Mouse (Mus musculus) kidney, postnatal 0 days (tissue): ENCODE results near the gene Mog. TPM values are rescaled to one million over a fixed set of nuclear protein-coding genes. Genes with fewer than 3 reads are reported as not detected.

ENCODE experiments used
- ATAC-seq: fragments of 200-750 bp; cut with Nextera tagmentation; replicated peaks from 2 replicates; pipeline ENCODE4 v1.8.0; 2017; ENCODE audit warnings: low read depth, moderate number of reproducible peaks, moderate TSS enrichment, moderate library complexity; ENCODE audit not compliant: low FRiP score
- DNase-seq: peaks from one replicate; pipeline ENCODE4 v3.0.0-alpha.2; 2016; ENCODE audit warnings: low spot score
- H3K27ac ChIP-seq: fragments of 300-500 bp; sonication (generic); 2 replicates; pipeline ENCODE4 v1.5.1; 2014; ENCODE audit warnings: mild to moderate bottlenecking
- H3K27me3 ChIP-seq: fragments of 300-500 bp; sonication (generic); 2 replicates; pipeline ENCODE4 v1.6.1; 2014; ENCODE audit warnings: low read length, mixed read lengths; ENCODE audit not compliant: insufficient read depth
- H3K36me3 ChIP-seq: fragments of 300-500 bp; sonication (generic); 2 replicates; pipeline ENCODE4 v1.6.1; 2014; ENCODE audit warnings: low read length, mixed read lengths; ENCODE audit not compliant: insufficient read depth
- H3K4me1 ChIP-seq: fragments of 300-500 bp; sonication (generic); replicated peaks from 2 replicates; pipeline ENCODE4 v1.6.1; 2014; ENCODE audit warnings: antibody characterized with exemption, low read length, mixed read lengths; ENCODE audit not compliant: insufficient read depth
- H3K4me2 ChIP-seq: fragments of 300-500 bp; sonication (generic); 2 replicates; pipeline ENCODE4 v1.6.1; 2014; ENCODE audit warnings: mild to moderate bottlenecking, low read length, moderate library complexity, mixed read lengths
- H3K4me3 ChIP-seq: fragments of 300-500 bp; sonication (generic); replicated peaks from 2 replicates; pipeline ENCODE4 v1.5.1; 2014; ENCODE audit warnings: low read depth, low read length
- H3K9ac ChIP-seq: fragments of 300-500 bp; sonication (generic); 2 replicates; pipeline ENCODE4 v1.6.1; 2014; ENCODE audit warnings: low read depth, low read length
- H3K9me3 ChIP-seq: fragments of 300-500 bp; sonication (generic); replicated peaks from 2 replicates; pipeline ENCODE4 v1.6.1; 2016; ENCODE audit warnings: low read length, inconsistent platforms, mixed read lengths
- CTCF ChIP-seq: IDR thresholded peaks from 2 replicates; pipeline ENCODE4 v1.5.1; 2016; ENCODE audit warnings: antibody characterized with exemption, low read depth, mild to moderate bottlenecking, moderate library complexity
- WGBS: fragments of 180-500 bp; shearing (Covaris S2); extraction: QIAGEN DNeasy Blood & Tissue Kit; methylation state at CpG from one replicate; pipeline ENCODE4 v1.1.7; 2014; 5-methylcytosine and 5-hydroxymethylcytosine counted together
- polyA plus RNA-seq: library from polyadenylated mRNA; unstranded; fragments of >200 nt; fragmentation: Nextera tagmentation; extraction: Ambion mirVana; gene quantifications from 2 replicates; pipeline ENCODE4 v1.2.1, GENCODE M21; 2015

Gene Mog
- polyA plus RNA-seq, 1 experiment from 2014 or later: not detected

DNA sequence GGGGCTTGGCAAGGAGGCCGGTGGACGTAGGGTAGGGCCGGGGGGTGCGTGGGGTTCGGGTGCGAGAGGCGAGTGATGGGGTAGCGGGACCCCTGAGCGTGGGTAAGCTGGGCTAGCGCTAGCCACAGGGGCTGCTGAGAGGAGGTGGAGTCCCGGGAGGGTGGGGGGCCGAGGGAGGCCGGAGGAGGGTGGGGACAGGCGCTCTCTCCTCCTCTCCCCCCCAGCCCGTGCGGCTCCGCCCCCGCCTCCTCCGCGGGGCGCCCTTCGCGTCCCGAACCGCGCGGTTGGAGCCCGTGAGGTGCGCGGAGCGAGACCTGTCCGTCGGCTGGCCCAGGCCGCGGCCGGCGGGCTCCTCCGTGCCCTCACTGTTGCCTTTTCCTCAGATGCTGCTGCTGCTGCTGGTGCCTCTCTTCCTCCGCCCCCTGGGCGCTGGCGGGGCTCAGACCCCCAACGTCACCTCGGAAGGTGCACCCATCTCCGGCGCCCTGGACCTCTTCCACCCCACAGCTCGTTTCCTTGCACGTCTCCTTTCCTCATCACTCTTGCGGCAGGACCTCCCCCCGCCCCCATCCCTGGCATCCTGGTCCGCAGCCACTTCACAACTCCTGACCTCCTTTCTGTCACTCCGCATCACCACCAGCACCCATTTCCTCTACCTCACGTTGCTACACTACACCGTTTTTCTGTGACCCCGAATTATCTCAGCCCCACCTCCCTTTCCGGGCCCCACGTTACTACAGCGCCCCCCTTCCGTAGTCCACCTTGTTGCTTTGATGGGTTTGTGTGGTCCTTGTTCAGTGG, 23.3 kb upstream of the Mog start:
- Histone ChIP-seq H3K27me3 (no peaks in the 10 kb centered on the region), H3K4me2 (peak overlapping the region; percentile 86), H3K36me3 (no peaks in the 10 kb centered on the region), H3K4me1 (peaks cover 15% of the 10 kb centered on the region; the same call in 1 of the 2 replicates), H3K9ac (peak overlapping the region; percentile 88), H3K4me3 (peak overlapping the region; percentile 93), H3K9me3 (no peaks in the 10 kb centered on the region), H3K27ac (peak overlapping the region; percentile 68; the same call in 1 of the 2 replicates)
- peak; percentile 59 for DNase-seq
- peak; percentile 30; the same call in 1 of the 2 replicates for TF ChIP-seq CTCF
- ATAC-seq: peak; percentile 30
- under 1% methylated on average over 27 of the region's 58 CpGs for WGBS

DNA sequence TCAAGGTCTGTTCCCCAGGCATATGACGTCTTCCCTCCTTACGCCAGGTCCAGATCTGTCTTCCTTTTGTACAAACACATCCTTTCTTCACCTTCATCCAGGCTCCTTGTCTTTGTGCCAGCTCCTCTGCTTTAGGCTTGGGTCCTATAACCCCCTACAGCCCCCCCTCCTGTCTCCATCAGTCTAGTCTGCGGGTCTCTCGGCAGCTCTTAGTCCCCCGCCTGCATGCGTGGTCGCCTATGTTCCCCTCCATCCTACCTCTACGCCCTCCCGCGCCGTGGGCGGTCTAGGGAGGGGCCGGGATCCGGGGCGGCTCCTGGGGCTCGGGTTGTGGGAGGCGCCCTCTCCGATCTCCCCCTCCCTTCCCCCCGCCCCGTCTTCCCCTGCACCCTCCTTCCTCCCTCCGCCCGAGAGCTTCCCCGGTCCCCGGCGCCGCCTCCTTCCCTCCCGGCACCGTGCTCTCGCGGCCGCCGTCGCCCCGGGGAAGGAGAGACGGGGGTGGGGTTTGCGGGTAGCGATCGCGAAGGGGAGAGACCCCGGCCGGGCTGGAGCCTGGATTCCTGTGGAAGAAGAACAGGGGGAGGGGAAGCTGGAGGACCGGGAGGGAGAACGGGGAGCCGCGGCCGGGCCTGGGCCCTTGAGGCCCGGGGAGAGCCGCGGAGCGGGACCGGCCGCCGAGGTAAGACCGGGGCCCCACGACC, 22.6 kb upstream of the Mog start, which contains the start of gene Gabbr1:
Gene Gabbr1, plus strand, starts transcription at position 356 of the 701 bp plus-strand sequence.
- WGBS: under 1% methylated on average over 41 of the region's 55 CpGs
- Histone ChIP-seq H3K4me1 (peaks cover 15% of the 10 kb centered on the region; the same call in 1 of the 2 replicates), H3K9ac (peak within 1 kb of the TSS; percentile 88), H3K36me3 (no peaks in the 10 kb centered on the region), H3K27me3 (no peaks in the 10 kb centered on the region), H3K4me3 (peak within 1 kb of the TSS; percentile 93), H3K4me2 (peak within 1 kb of the TSS; percentile 86), H3K27ac (peak within 1 kb of the TSS; percentile 68; the same call in 1 of the 2 replicates), H3K9me3 (no peaks in the 10 kb centered on the region)
- TF ChIP-seq CTCF: no peak
- DNase-seq: peak; percentile 89
- peak; percentile 85 for ATAC-seq

DNA sequence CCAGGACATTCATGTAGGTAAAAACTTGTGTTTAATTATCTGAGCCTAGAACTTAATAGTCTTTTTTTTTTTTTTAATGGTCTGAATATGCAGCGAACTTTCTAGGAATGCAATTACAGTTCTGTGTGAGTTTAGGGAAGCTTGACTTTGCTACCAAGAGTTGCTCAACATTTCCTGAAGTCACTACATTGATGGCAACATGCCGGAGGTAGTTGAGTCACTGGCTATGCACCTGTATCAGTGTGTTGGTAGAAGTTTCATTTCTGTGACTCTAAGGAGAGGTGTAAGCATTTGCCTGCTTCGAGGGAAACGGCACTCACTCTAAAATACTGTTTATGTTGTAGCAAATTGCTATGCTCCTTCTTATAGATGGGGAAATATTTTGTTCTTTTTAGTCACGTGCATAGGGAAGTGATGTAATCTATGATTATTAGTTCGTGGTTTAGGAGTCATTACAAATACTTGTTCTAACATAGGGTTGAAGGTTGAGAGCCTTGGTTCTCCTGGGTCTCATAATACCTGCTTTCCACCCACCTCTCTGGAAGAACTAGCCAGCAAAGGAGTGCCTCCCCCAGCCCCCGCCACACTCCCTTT, 21.6 kb upstream of the Mog start:
- H3K27me3 ChIP-seq: no peaks in the 10 kb centered on the region
- H3K4me3 ChIP-seq: no peak overlapping the region; the same call in 1 of the 2 replicates
- H3K36me3 ChIP-seq: no peaks in the 10 kb centered on the region
- peaks cover 10% of the 10 kb centered on the region; the same call in 1 of the 2 replicates for H3K4me1 ChIP-seq
- H3K4me2 ChIP-seq: peak overlapping the region; percentile 86
- H3K27ac ChIP-seq: no peak overlapping the region
- TF ChIP-seq CTCF: no peak
- H3K9me3 ChIP-seq: no peaks in the 10 kb centered on the region
- no peak overlapping the region for H3K9ac ChIP-seq
- DNase-seq: no peak
- no peak for ATAC-seq
- 63% methylated on average over 7 of the region's 7 CpGs for WGBS

DNA sequence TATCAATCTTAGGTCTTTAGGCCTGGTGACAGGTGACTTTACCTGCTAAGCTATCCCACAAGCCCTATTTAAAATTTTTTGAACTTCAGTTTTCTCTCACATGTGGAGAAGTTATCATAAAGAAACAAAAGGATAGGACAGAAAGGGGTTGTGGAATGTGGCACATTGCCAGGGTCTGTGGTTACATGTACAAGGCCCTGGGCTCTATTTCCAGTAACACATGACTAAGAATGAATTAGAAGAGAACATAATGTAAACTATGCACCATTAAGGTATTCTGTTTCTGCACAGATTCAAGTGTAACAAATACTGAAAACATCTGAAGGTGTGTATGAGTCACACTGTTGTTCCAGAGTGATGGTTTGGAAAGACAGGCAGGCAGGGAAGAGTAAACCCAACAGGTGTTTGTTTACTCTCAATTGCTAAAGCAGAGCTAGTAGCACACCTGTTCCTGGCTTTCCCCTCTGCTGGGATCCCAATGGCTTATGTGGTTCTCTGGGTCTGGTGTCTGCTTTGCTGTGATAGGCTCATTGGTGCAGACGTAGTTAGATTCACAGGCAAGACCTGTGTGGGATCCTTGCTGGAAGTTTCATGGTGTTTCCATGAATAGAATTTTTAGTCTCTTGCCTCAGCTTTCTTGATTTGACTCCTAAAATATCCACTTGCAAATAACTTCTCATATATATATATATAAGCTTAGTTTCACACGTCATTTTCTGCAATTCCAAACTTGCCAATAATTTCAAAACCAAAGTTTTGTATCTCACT, 16.1 kb upstream of the Mog start:
- Histone ChIP-seq H3K4me2 (no peak overlapping the region), H3K9ac (no peak overlapping the region), H3K4me3 (no peak overlapping the region), H3K4me1 (no peaks in the 10 kb centered on the region), H3K27me3 (no peaks in the 10 kb centered on the region), H3K27ac (no peak overlapping the region), H3K9me3 (no peaks in the 10 kb centered on the region), H3K36me3 (no peaks in the 10 kb centered on the region)
- WGBS: 82% methylated on average over 2 of the region's 2 CpGs
- ATAC-seq (no peak), DNase-seq (no peak)
- no peak for TF ChIP-seq CTCF

DNA sequence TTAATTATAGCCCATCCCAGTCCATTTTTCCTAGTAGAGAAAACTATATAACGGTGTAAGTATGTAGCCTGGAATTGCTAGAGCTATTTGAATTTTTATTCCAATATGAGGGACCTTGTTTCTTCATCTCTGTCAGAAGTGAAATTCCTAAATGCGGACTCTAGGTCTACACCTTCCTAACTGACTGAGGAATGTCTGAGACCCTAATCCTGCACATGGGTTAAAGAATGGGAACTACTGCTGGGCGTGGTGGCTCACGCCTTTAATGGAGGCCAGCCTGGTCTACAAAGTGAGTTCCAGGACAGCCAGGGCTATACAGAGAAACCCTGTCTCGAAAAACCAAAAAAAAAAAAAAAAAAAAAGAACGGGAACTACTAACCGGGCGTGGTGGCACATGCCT, 6.0 kb upstream of the Mog start:
- Histone ChIP-seq H3K27me3 (no peaks in the 10 kb centered on the region), H3K4me2 (peak overlapping the region; percentile 58), H3K9me3 (no peaks in the 10 kb centered on the region), H3K9ac (peak overlapping the region; percentile 29; the same call in 1 of the 2 replicates), H3K4me1 (0 out of 2 replicates have a peak, but pooled peaks cover 3% of the 10 kb centered on the region), H3K4me3 (peak overlapping the region; percentile 38), H3K36me3 (no peaks in the 10 kb centered on the region), H3K27ac (peak overlapping the region; percentile 64)
- WGBS: 63% methylated on average over 8 of the region's 8 CpGs
- no peak for TF ChIP-seq CTCF
- no peak for ATAC-seq
- no peak for DNase-seq
